Mouse (Mus musculus) hindbrain, embryonic 14.5 days (tissue): Measurements from ENCODE around the gene Gpatch4. TPM values are rescaled to one million over a fixed set of nuclear protein-coding genes. Genes with fewer than 3 reads are reported as not detected.
A peak's percentile ranks its signal among the peaks of the same experiment; 100 is the strongest.

ENCODE experiments used
- ATAC-seq: fragments of 200-750 bp; cut with Nextera tagmentation; 2 replicates; pipeline ENCODE4 v1.8.0; 2017; ENCODE audit warnings: moderate number of reproducible peaks, mild to moderate bottlenecking, moderate TSS enrichment, moderate library complexity; ENCODE audit not compliant: low FRiP score
- DNase-seq: peaks from one replicate; pipeline ENCODE4 v3.0.0-alpha.2; 2015; ENCODE audit warnings: low spot score
- H3K27ac ChIP-seq: fragments of 300-500 bp; sonication (generic); 2 replicates; pipeline ENCODE4 v1.5.1; 2014; ENCODE audit warnings: mild to moderate bottlenecking, moderate library complexity
- H3K27me3 ChIP-seq: fragments of 300-500 bp; sonication (generic); 2 replicates; pipeline ENCODE4 v1.6.1; 2014; ENCODE audit warnings: mild to moderate bottlenecking, low read length, mixed read lengths; ENCODE audit not compliant: control insufficient read depth, insufficient read depth
- H3K36me3 ChIP-seq: fragments of 300-500 bp; sonication (generic); replicated peaks from 2 replicates; pipeline ENCODE4 v1.6.1; 2014; ENCODE audit not compliant: control insufficient read depth, insufficient read depth
- H3K4me1 ChIP-seq: fragments of 300-500 bp; sonication (generic); replicated peaks from 2 replicates; pipeline ENCODE4 v1.6.1; 2014; ENCODE audit warnings: antibody characterized with exemption, low read length, mixed read lengths; ENCODE audit not compliant: control insufficient read depth, insufficient read depth
- H3K4me2 ChIP-seq: fragments of 300-500 bp; sonication (generic); replicated peaks from 2 replicates; pipeline ENCODE4 v1.6.1; 2014; ENCODE audit warnings: mild to moderate bottlenecking, moderate library complexity
- H3K4me3 ChIP-seq: fragments of 300-500 bp; sonication (generic); replicated peaks from 2 replicates; pipeline ENCODE4 v1.5.1; 2014; ENCODE audit warnings: mild to moderate bottlenecking, low read length
- H3K9ac ChIP-seq: fragments of 300-500 bp; sonication (generic); 2 replicates; pipeline ENCODE4 v1.6.1; 2014
- H3K9me3 ChIP-seq: fragments of 300-500 bp; sonication (generic); 2 replicates; pipeline ENCODE4 v1.6.1; 2016; ENCODE audit warnings: low read length; ENCODE audit not compliant: control insufficient read depth
- WGBS: fragments of 180-500 bp; shearing (Covaris S2); extraction: QIAGEN DNeasy Blood & Tissue Kit; methylation state at CpG from one replicate; pipeline ENCODE4 v1.1.7; 2014; 5-methylcytosine and 5-hydroxymethylcytosine counted together
- polyA plus RNA-seq: library from polyadenylated mRNA; unstranded; fragments of >200 nt; fragmentation: Nextera tagmentation; extraction: Ambion mirVana; gene quantifications from 2 replicates; pipeline ENCODE4 v1.2.1, GENCODE M21; 2014

The Gpatch4 gene
- polyA plus RNA-seq, 1 experiment from 2014 or later: 30.4 TPM

GRCm38 (mm10) chr3:88000816-88001595 lies 41.9 kb upstream of the Gpatch4 start:
- DNase-seq (no peak), ATAC-seq (no peak)
- WGBS: 16% methylated on average over 11 of the region's 11 CpGs
- Histone ChIP-seq H3K4me3 (peak overlapping the region; percentile 39; the same call in 1 of the 2 replicates), H3K27me3 (peaks cover 76% of the 10 kb centered on the region), H3K9ac (peak overlapping the region; percentile 55; the same call in 1 of the 2 replicates), H3K27ac (no peak overlapping the region), H3K4me1 (peaks cover 30% of the 10 kb centered on the region), H3K4me2 (peak overlapping the region; percentile 74), H3K36me3 (no peaks in the 10 kb centered on the region), H3K9me3 (no peaks in the 10 kb centered on the region)

- Histone ChIP-seq H3K9me3 (no peaks in the 10 kb centered on the region), H3K27ac (no peak overlapping the region), H3K4me3 (no peak overlapping the region), H3K4me1 (peaks cover 18% of the 10 kb centered on the region), H3K4me2 (peak overlapping the region; percentile 11; the same call in 1 of the 2 replicates), H3K36me3 (no peaks in the 10 kb centered on the region), H3K27me3 (peaks cover 62% of the 10 kb centered on the region), H3K9ac (no peak overlapping the region)
- peak; percentile 49; the same call in 1 of the 2 replicates for ATAC-seq
- peak; percentile 39 for DNase-seq
- 3% methylated on average over 17 of the region's 17 CpGs for WGBS
Measured at GRCm38 (mm10) chr3:88002291-88002976, 40.5 kb upstream of the Gpatch4 start.

GRCm38 (mm10) chr3:88005822-88006786 lies 36.8 kb upstream of the Gpatch4 start:
- Histone ChIP-seq H3K4me2 (no peak overlapping the region), H3K27me3 (peaks cover 25% of the 10 kb centered on the region), H3K27ac (no peak overlapping the region), H3K4me1 (no peaks in the 10 kb centered on the region), H3K9ac (no peak overlapping the region), H3K4me3 (no peak overlapping the region), H3K9me3 (no peaks in the 10 kb centered on the region), H3K36me3 (no peaks in the 10 kb centered on the region)
- 81% methylated on average over 18 of the region's 18 CpGs for WGBS
- no peak for ATAC-seq
- no peak for DNase-seq

- Histone ChIP-seq H3K36me3 (no peaks in the 10 kb centered on the region), H3K27ac (no peak overlapping the region), H3K4me1 (no peaks in the 10 kb centered on the region), H3K27me3 (no peaks in the 10 kb centered on the region), H3K4me2 (no peak overlapping the region), H3K9me3 (no peaks in the 10 kb centered on the region), H3K9ac (no peak overlapping the region), H3K4me3 (no peak overlapping the region)
- peak; percentile 24 for DNase-seq
- 9% methylated on average over 6 of the region's 6 CpGs for WGBS
- ATAC-seq: no peak
Measured at GRCm38 (mm10) chr3:88010634-88011265, 32.2 kb upstream of the Gpatch4 start.

- no peak overlapping the region for H3K27ac ChIP-seq
- H3K4me2 ChIP-seq: peak overlapping the region; percentile 96
- H3K27me3 ChIP-seq: peaks cover 68% of the 10 kb centered on the region
- no peaks in the 10 kb centered on the region for H3K9me3 ChIP-seq
- H3K4me1 ChIP-seq: peaks cover 18% of the 10 kb centered on the region
- peak overlapping the region; percentile 52 for H3K9ac ChIP-seq
- WGBS: 1% methylated on average over 57 of the region's 66 CpGs
- ATAC-seq (peak; percentile 89), DNase-seq (peak; percentile 69)
- H3K36me3 ChIP-seq: no peaks in the 10 kb centered on the region
- H3K4me3 ChIP-seq: peak overlapping the region; percentile 56
Measured at GRCm38 (mm10) chr3:88022322-88023191, 20.4 kb upstream of the Gpatch4 start.

- Histone ChIP-seq H3K36me3 (no peaks in the 10 kb centered on the region), H3K4me2 (peak overlapping the region; percentile 96), H3K4me3 (peak overlapping the region; percentile 56), H3K27me3 (peaks cover 68% of the 10 kb centered on the region), H3K9ac (peak overlapping the region; percentile 52), H3K4me1 (peaks cover 18% of the 10 kb centered on the region), H3K9me3 (no peaks in the 10 kb centered on the region), H3K27ac (no peak overlapping the region)
- DNase-seq (no peak), ATAC-seq (peak; percentile 75)
- 1% methylated on average over 80 of the region's 81 CpGs for WGBS
Measured at GRCm38 (mm10) chr3:88023192-88024074, 19.5 kb upstream of the Gpatch4 start.

GRCm38 (mm10) chr3:88026823-88027222 lies 16.1 kb upstream of the Gpatch4 start:
- peaks cover 18% of the 10 kb centered on the region for H3K4me1 ChIP-seq
- DNase-seq: no peak
- no peak for ATAC-seq
- no peak overlapping the region for H3K4me2 ChIP-seq
- no peaks in the 10 kb centered on the region for H3K9me3 ChIP-seq
- WGBS: 66% methylated on average over 7 of the region's 7 CpGs
- peaks cover 57% of the 10 kb centered on the region for H3K27me3 ChIP-seq
- no peak overlapping the region for H3K27ac ChIP-seq
- no peak overlapping the region for H3K4me3 ChIP-seq
- H3K9ac ChIP-seq: no peak overlapping the region
- no peaks in the 10 kb centered on the region for H3K36me3 ChIP-seq
